Mouse (Mus musculus): ENCODE data around the gene I830077J02Rik.
"Not testable (repeated sequence)": the region's sequence is repeated elsewhere in the genome, so short reads cannot be mapped to it uniquely, and the experiment has no call there.

The I830077J02Rik gene

GRCm38 (mm10) chr3:105932240-105933071 lies at the start of gene I830077J02Rik:
Gene I830077J02Rik, minus strand, starts transcription at chr3:105932664.
- DNase-seq (ENCODE audit: low spot score): no peak

DNA sequence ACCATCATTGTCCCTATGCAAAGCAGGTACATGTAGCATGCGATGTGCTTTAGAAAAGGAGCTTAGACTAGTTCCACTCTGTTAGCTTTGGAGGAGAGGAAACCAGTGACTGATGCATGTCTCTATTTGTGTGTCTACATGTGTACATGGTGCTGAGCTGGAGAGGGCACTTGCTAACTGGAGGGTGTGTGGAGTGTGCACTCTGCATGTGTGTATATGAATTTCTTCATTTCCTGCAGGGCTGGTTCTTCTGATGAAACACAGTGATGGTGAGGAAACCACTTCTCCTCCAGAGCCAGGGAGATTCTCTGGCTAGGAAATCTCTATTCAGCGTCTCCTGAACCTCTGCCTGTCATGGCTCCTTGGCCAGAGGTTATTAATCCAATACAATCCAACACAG lies 41.7 kb upstream of the I830077J02Rik start:
- DNase-seq (ENCODE audit: low spot score): no peak

DNA sequence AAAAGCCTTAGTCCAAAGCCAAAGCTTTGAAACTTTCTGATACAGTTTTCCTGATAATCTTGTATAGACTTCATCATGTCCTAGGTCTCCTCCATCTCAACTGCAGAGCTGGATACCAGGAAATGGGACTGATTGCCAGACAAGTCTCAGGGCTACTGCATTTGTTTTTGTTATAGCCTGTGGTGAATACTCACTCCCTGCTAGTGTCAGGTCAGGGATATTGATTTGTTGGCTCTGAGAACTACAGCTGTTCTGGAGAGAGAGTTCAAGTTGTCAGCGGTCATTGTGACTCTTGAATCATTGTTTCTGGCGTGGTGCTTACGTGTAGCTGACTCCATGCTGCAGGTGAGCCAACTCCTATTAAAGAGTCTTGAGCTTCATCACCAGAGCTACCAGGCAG lies 40.9 kb upstream of the I830077J02Rik start, which contains the start of gene Ovgp1:
Gene Ovgp1, plus strand, starts transcription at position 301 of the 400 bp plus-strand sequence.
- no peak for DNase-seq (ENCODE audit: low spot score)

DNA sequence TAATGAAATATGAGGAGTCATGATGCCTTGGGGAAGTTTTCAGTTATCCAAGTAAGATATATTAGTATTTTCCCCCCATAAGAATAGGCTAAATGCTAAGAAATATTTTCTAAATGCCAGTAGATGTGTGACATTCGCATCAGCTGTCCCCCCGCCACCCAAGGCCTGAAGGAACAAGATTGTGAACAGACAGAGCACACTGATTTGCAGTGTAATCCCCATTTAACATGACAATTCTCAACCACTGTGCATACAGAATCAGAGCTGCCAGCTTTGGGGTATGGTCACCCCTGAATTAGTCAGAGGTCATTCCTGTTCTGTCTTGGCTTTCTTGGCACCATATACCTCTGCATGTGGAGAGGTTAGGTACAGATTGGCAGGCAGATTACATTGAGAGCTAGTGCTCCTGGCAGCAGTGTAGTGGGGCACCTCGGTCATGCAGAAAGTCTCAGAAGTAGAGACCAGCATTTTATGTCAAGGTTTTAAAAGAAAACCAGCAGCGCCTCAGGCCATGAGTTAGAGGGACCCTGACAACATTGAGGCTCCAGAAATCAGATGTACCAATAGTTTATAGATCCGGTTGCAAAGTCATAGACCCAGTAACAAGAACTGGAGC lies 39.5 kb upstream of the I830077J02Rik start:
- DNase-seq (ENCODE audit: low spot score): no peak

- no peak for DNase-seq (ENCODE audit: low spot score)
These were observed 28.2 kb upstream of the I830077J02Rik start for GRCm38 (mm10) chr3:105960700-105961099.

DNA sequence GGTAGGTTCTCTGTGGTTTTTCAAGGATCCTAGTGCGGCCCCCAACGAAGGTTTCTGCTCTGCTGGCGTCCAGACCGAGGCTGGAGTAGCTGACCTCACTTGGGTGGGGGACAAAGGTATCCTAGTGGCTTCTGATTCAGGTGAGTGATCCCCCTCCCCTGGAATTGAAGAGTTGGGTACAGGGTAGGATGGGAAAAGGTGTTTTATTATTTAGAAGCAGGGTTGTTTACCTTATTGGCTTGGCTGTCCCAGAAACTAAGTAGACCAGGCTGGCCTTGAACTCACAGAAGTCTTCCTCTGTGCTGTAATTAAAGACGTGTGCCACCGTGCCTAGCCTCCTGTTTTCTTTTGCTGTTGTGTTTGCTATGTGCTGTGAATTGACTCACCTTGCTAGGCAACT lies 27.5 kb upstream of the I830077J02Rik start, which contains the start of gene Atp5f1:
Gene Atp5f1, minus strand, starts transcription at position 101 of the 400 bp plus-strand sequence.
- no peak for DNase-seq (ENCODE audit: low spot score)

DNA sequence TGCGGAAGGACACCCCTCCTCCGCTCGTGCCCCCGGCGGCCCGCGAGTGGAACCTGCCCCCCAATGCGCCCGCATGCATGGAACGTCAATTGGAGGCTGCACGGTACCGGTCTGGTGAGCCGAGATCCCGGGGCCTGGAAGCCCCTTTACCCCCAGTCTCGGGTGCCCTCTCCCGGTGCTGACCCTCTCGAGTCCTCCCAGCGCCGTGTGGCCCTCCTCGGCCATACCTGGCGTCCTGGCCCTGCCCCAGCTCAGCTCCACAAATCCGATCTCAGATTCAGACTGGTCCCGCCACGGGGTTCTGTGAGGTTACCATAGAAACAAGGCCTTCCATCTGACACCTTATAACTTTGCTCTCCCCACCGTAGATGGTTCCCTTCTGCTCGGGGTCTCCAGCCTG lies 27.1 kb upstream of the I830077J02Rik start:
- no peak for DNase-seq (ENCODE audit: low spot score)

DNA sequence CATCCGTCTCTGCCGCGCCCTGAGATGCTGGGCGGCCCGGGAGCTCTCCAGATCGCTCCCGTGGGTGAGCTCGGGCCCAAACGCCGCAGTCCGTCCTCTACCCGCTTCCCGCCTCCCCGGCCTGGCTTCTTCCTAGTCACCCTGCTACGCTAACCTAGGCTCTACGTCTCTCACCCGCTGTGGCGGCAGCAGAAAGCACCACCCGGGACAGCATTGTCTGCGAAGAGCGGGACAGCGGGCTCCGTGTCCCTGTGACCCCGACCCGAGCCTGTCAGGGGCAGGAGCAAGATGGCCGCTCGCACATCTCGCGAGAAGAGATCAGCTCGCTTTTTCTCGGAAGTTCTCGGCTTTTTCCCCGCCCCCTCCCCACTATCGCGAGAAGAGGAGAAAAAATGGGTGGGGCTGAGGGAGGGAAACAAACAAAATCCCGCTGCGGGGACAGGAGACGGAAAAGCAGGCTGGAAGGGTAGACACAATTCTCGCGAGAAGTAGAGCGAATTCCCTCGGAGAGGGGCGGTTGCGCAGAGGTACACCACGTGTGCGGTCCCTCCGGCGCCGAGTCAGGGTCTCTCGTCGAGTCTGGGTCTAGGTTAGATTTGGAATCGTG lies 26.6 kb upstream of the I830077J02Rik start, which contains the start of gene Wdr77:
Gene Wdr77, plus strand, starts transcription at position 396 of the 607 bp plus-strand sequence.
- peak; percentile 94 for DNase-seq (ENCODE audit: low spot score)

- no peak for DNase-seq (ENCODE audit: low spot score)
These were observed 25.7 kb upstream of the I830077J02Rik start for GRCm38 (mm10) chr3:105958204-105958603.

GRCm38 (mm10) chr3:105957235-105957634 lies 24.8 kb upstream of the I830077J02Rik start:
- DNase-seq (ENCODE audit: low spot score): no peak

DNA sequence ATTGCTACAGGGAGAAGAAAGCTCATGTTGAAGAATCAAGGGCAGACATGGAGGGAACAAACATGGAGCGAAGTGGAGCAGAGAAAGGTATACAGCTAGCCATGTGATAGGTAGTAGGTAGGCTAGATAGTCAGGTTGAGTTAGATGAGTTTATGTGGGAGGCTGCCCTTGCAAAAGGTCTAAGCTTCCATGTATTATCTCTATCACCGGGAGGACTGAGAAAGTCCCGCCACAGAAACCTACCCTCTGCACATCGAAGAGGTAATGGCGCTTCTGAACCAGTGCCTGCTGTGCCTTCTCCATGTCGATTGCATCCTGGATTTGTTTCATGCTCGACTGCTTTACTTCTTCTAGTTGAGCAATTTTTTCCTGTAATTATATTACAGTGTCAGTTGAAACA lies 18.9 kb upstream of the I830077J02Rik start:
- no peak for DNase-seq (ENCODE audit: low spot score)

DNA sequence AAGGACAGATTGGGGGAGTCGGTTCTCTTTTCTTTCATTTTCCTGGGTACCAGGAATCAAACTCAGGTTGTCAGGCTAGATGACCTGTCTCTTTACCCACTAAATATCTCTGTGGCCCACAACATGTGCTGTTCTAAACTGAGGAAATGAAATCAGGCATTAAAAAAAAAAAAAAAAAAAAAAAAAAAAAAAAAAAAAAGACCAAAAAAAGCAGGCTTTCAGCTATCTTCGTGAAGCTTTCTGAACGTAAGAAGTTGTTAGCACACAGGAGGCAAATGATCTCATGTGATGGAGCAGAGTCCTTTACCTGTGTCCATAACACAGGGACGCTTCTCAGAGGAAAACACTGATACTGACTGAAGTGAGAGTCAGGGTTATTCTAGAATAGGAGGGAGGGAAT lies 3.6 kb upstream of the I830077J02Rik start:
- DNase-seq (ENCODE audit: low spot score): no peak

DNA sequence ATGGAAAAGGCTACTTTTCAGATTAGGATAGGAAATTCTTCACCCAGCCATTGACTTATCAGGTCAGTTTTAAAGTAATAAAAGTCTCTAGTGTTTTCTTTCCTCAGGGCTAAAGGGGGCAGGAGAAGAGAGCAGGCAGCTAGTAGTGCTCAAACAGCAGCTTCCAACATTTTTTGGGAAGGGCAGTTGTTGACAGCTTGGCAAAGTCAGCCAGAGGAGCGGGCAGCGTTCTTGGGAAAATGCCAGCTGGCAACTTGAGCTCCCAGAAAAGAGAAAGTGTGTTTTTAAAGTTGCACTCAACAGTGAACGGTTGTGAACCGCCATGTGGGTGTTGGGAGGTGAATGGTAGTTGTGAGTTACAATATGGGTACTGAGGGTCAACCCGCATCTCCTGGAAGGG lies 2.6 kb upstream of the I830077J02Rik start:
- no peak for DNase-seq (ENCODE audit: low spot score)

GRCm38 (mm10) chr3:105933926-105934325 lies 1.5 kb upstream of the I830077J02Rik start:
- DNase-seq (ENCODE audit: low spot score): no peak

- no peak for DNase-seq (ENCODE audit: low spot score)
These were observed 1.4 kb downstream of the I830077J02Rik start for GRCm38 (mm10) chr3:105931095-105931494.

DNA sequence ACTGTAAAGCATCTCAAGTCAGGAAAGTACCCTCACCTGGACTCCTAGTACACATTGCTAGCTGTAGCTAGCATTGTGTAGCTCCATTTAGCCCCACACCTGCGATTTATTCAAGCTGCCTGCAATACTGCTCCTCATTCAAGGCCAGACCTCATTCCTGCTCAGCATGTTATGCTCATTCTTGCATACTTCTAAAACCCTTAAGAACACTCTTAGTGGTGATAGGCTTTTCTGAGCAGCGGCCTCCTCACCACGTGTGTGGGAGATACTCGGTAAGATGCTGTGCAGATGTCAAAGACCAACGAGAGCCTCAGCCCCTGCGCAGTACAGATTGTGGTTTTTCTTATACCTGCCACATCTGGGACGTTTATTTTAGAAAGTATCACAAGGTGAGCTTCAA lies 2.6 kb downstream of the I830077J02Rik start:
- DNase-seq (ENCODE audit: low spot score): no peak

- no peak for DNase-seq (ENCODE audit: low spot score)
These were observed 3.7 kb downstream of the I830077J02Rik start for GRCm38 (mm10) chr3:105928781-105929180.

DNA sequence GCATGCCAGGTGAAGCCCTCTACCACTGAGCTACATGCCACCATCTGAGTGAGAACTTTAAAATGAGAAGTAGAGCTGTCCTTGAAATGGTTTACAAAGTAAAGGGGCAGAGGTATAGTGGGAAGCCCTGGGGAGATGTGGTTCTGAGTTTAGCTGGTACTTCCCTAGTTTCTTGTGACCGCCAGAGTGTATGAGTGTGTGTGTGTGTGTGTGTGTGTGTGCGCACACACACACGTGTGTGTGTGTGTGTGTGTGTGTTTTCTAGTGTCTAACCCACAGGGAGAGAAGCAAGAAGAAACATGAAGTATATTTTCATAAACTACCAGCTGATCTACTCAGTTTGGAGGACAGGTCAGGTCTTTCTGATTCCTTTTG lies 4.3 kb downstream of the I830077J02Rik start:
- DNase-seq (ENCODE audit: low spot score): no peak

- no peak for DNase-seq (ENCODE audit: low spot score)
These were observed 4.8 kb downstream of the I830077J02Rik start for GRCm38 (mm10) chr3:105927561-105928194.

GRCm38 (mm10) chr3:105924616-105925015 lies 7.8 kb downstream of the I830077J02Rik start:
- no peak for DNase-seq (ENCODE audit: low spot score)

- DNase-seq (ENCODE audit: low spot score): no peak
These were observed 10.5 kb downstream of the I830077J02Rik start for GRCm38 (mm10) chr3:105921959-105922358.

- not testable (repeated sequence) for DNase-seq (ENCODE audit: low spot score)
These were observed 11.7 kb downstream of the I830077J02Rik start for GRCm38 (mm10) chr3:105920743-105921142.

Data from ovary, postnatal 10 days (tissue).